Mouse (Mus musculus) forebrain, embryonic 11.5 days (tissue): ENCODE results near the gene Rnf4. TPM values are rescaled to one million over a fixed set of nuclear protein-coding genes. Genes with fewer than 3 reads are reported as not detected.

Source experiments
- ATAC-seq: fragments of 200-750 bp; cut with Nextera tagmentation; replicated peaks from 2 replicates; pipeline ENCODE4 v1.8.0; 2017; ENCODE audit warnings: moderate TSS enrichment; ENCODE audit not compliant: low FRiP score
- DNase-seq: peaks from one replicate; pipeline ENCODE4 v3.0.0-alpha.2; 2017; ENCODE audit warnings: low spot score
- H3K27ac ChIP-seq: fragments of 300-500 bp; sonication (generic); 2 replicates; pipeline ENCODE4 v1.5.1; 2014; ENCODE audit warnings: low read depth, low read length
- H3K27me3 ChIP-seq: fragments of 300-500 bp; sonication (generic); 2 replicates; pipeline ENCODE4 v1.6.1; 2014; ENCODE audit warnings: mild to moderate bottlenecking, low read length, mixed read lengths; ENCODE audit not compliant: control insufficient read depth, insufficient read depth
- H3K36me3 ChIP-seq: fragments of 300-500 bp; sonication (generic); 2 replicates; pipeline ENCODE4 v1.6.1; 2014; ENCODE audit warnings: mild to moderate bottlenecking, low read length, moderate library complexity, mixed read lengths; ENCODE audit not compliant: control insufficient read depth, insufficient read depth
- H3K4me1 ChIP-seq: fragments of 300-500 bp; sonication (generic); replicated peaks from 2 replicates; pipeline ENCODE4 v1.6.1; 2014; ENCODE audit warnings: low read length, mixed read lengths; ENCODE audit not compliant: control insufficient read depth, insufficient read depth
- H3K4me2 ChIP-seq: fragments of 300-500 bp; sonication (generic); 2 replicates; pipeline ENCODE4 v1.6.1; 2014; ENCODE audit warnings: low read depth, mild to moderate bottlenecking, low read length, moderate library complexity, mixed read lengths; ENCODE audit not compliant: severe bottlenecking
- H3K4me3 ChIP-seq: fragments of 300-500 bp; sonication (generic); 2 replicates; pipeline ENCODE4 v1.5.1; 2014; ENCODE audit warnings: low read depth, low read length
- H3K9ac ChIP-seq: fragments of 300-500 bp; sonication (generic); 2 replicates; pipeline ENCODE4 v1.6.1; 2014; ENCODE audit warnings: low read length
- H3K9me3 ChIP-seq: fragments of 300-500 bp; sonication (generic); 2 replicates; pipeline ENCODE4 v1.6.1; 2016; ENCODE audit warnings: low read length, mixed read lengths; ENCODE audit not compliant: control insufficient read depth
- WGBS: fragments of 180-500 bp; shearing (Covaris S2); extraction: QIAGEN DNeasy Blood & Tissue Kit; methylation state at CpG from one replicate; pipeline ENCODE4 v1.1.7; 2014; 5-methylcytosine and 5-hydroxymethylcytosine counted together
- polyA plus RNA-seq: library from polyadenylated mRNA; unstranded; fragments of >200 nt; fragmentation: Nextera tagmentation; extraction: Ambion mirVana; gene quantifications from 2 replicates; pipeline ENCODE4 v1.2.1, GENCODE M21; 2014

The Rnf4 gene
- polyA plus RNA-seq, 1 experiment from 2014 or later = 199 TPM

GRCm38 (mm10) chr5:34295141-34295540 lies 40.9 kb upstream of the Rnf4 start:
- Histone ChIP-seq H3K36me3 (no peaks in the 10 kb centered on the region), H3K4me1 (no peaks in the 10 kb centered on the region), H3K4me2 (no peak overlapping the region), H3K27ac (no peak overlapping the region), H3K9me3 (no peaks in the 10 kb centered on the region), H3K4me3 (no peak overlapping the region), H3K9ac (no peak overlapping the region), H3K27me3 (no peaks in the 10 kb centered on the region)
- DNase-seq (no peak), ATAC-seq (no peak)
- 100% methylated on average over 2 of the region's 2 CpGs for WGBS

GRCm38 (mm10) chr5:34298061-34298460 lies 38.0 kb upstream of the Rnf4 start:
- ATAC-seq = no peak
- no peak for DNase-seq
- WGBS = 54% methylated on average over 4 of the region's 4 CpGs
- Histone ChIP-seq H3K9ac (no peak overlapping the region), H3K27ac (no peak overlapping the region), H3K27me3 (no peaks in the 10 kb centered on the region), H3K9me3 (no peaks in the 10 kb centered on the region), H3K4me2 (no peak overlapping the region), H3K36me3 (no peaks in the 10 kb centered on the region), H3K4me3 (no peak overlapping the region), H3K4me1 (no peaks in the 10 kb centered on the region)

- Histone ChIP-seq H3K36me3 (no peaks in the 10 kb centered on the region), H3K9me3 (no peaks in the 10 kb centered on the region), H3K4me2 (no peak overlapping the region), H3K27ac (no peak overlapping the region), H3K4me1 (no peaks in the 10 kb centered on the region), H3K4me3 (no peak overlapping the region), H3K27me3 (no peaks in the 10 kb centered on the region), H3K9ac (no peak overlapping the region)
- 89% methylated on average over 10 of the region's 10 CpGs for WGBS
- no peak for ATAC-seq
- no peak for DNase-seq
These were observed 37.1 kb upstream of the Rnf4 start for GRCm38 (mm10) chr5:34298937-34299535.

- no peak overlapping the region for H3K27ac ChIP-seq
- H3K36me3 ChIP-seq = no peaks in the 10 kb centered on the region
- H3K27me3 ChIP-seq = no peaks in the 10 kb centered on the region
- DNase-seq (no peak), ATAC-seq (no peak)
- no peaks in the 10 kb centered on the region for H3K9me3 ChIP-seq
- H3K4me1 ChIP-seq = no peaks in the 10 kb centered on the region
- 86% methylated on average over 7 of the region's 7 CpGs for WGBS
- H3K4me2 ChIP-seq = no peak overlapping the region
- H3K9ac ChIP-seq = no peak overlapping the region
- H3K4me3 ChIP-seq = no peak overlapping the region
These were observed 33.7 kb upstream of the Rnf4 start for GRCm38 (mm10) chr5:34302377-34302776.

GRCm38 (mm10) chr5:34309016-34309415 lies 27.1 kb upstream of the Rnf4 start:
- Histone ChIP-seq H3K27ac (no peak overlapping the region), H3K27me3 (no peaks in the 10 kb centered on the region), H3K4me2 (no peak overlapping the region), H3K36me3 (no peaks in the 10 kb centered on the region), H3K4me3 (no peak overlapping the region), H3K9me3 (no peaks in the 10 kb centered on the region), H3K9ac (no peak overlapping the region), H3K4me1 (no peaks in the 10 kb centered on the region)
- WGBS = 88% methylated on average over 3 of the region's 3 CpGs
- DNase-seq = no peak
- no peak for ATAC-seq

GRCm38 (mm10) chr5:34319491-34320034 lies 16.5 kb upstream of the Rnf4 start:
- H3K9ac ChIP-seq = no peak overlapping the region
- no peaks in the 10 kb centered on the region for H3K9me3 ChIP-seq
- H3K4me1 ChIP-seq = no peaks in the 10 kb centered on the region
- no peak overlapping the region for H3K4me3 ChIP-seq
- no peak overlapping the region for H3K4me2 ChIP-seq
- WGBS = 65% methylated on average over 2 of the region's 2 CpGs
- DNase-seq (peak; percentile 22), ATAC-seq (no peak)
- H3K36me3 ChIP-seq = no peaks in the 10 kb centered on the region
- no peak overlapping the region for H3K27ac ChIP-seq
- H3K27me3 ChIP-seq = no peaks in the 10 kb centered on the region

GRCm38 (mm10) chr5:34321236-34321635 lies 14.9 kb upstream of the Rnf4 start:
- Histone ChIP-seq H3K27me3 (no peaks in the 10 kb centered on the region), H3K27ac (no peak overlapping the region), H3K9me3 (no peaks in the 10 kb centered on the region), H3K36me3 (no peaks in the 10 kb centered on the region), H3K4me2 (no peak overlapping the region), H3K4me1 (peaks cover under 1% of the 10 kb centered on the region), H3K4me3 (no peak overlapping the region), H3K9ac (no peak overlapping the region)
- 92% methylated on average over 4 of the region's 4 CpGs for WGBS
- ATAC-seq (no peak), DNase-seq (no peak)

GRCm38 (mm10) chr5:34325286-34325685 lies 10.8 kb upstream of the Rnf4 start:
- H3K27me3 ChIP-seq = no peaks in the 10 kb centered on the region
- peaks cover 7% of the 10 kb centered on the region for H3K4me1 ChIP-seq
- H3K36me3 ChIP-seq = no peaks in the 10 kb centered on the region
- ATAC-seq = no peak
- no peak overlapping the region for H3K4me2 ChIP-seq
- no peak overlapping the region for H3K4me3 ChIP-seq
- no peaks in the 10 kb centered on the region for H3K9me3 ChIP-seq
- no peak for DNase-seq
- H3K27ac ChIP-seq = no peak overlapping the region
- H3K9ac ChIP-seq = no peak overlapping the region

GRCm38 (mm10) chr5:34326249-34326691 lies 9.8 kb upstream of the Rnf4 start:
- H3K9ac ChIP-seq = no peak overlapping the region
- H3K36me3 ChIP-seq = no peaks in the 10 kb centered on the region
- ATAC-seq (peak; percentile 21; the same call in 1 of the 2 replicates), DNase-seq (no peak)
- H3K4me3 ChIP-seq = no peak overlapping the region
- WGBS = 20% methylated on average over 4 of the region's 4 CpGs
- peak overlapping the region; percentile 44; the same call in 1 of the 2 replicates for H3K4me2 ChIP-seq
- no peak overlapping the region for H3K27ac ChIP-seq
- H3K4me1 ChIP-seq = peaks cover 7% of the 10 kb centered on the region
- H3K9me3 ChIP-seq = no peaks in the 10 kb centered on the region
- H3K27me3 ChIP-seq = no peaks in the 10 kb centered on the region
